Comparison of ENCODE assay signal across 30 mouse cellular contexts in genomic region chr8:128493801-128494200, GRCm38 (mm10).
"Had no signal": no experiment of that assay in that cellular context is flagged by ENCODE, and none has a peak within 500 bp of the region (broad histone marks: within the 10 kb centered on the region; RNA-seq: fewer than 3 reads in every experiment).

No protein-coding gene starts in this region.

- H3K9ac ChIP-seq: limb, embryonic 12.5 days; limb, embryonic 13.5 days; limb, embryonic 15.5 days; liver, embryonic 12.5 days; liver, embryonic 13.5 days; liver, embryonic 14.5 days; liver, embryonic 15.5 days; liver, postnatal 0 days; lung, embryonic 14.5 days; lung, embryonic 15.5 days; midbrain, embryonic 12.5 days; midbrain, embryonic 15.5 days; neural tube, embryonic 12.5 days had no signal

- ATAC-seq: liver, embryonic 12.5 days; liver, postnatal 0 days; lung, postnatal 0 days; midbrain, embryonic 15.5 days; midbrain, embryonic 16.5 days had no signal

- H3K4me2 ChIP-seq: limb, embryonic 12.5 days; limb, embryonic 13.5 days; limb, embryonic 15.5 days; liver, embryonic 11.5 days; liver, embryonic 12.5 days; liver, embryonic 13.5 days; liver, embryonic 15.5 days; lung, embryonic 14.5 days; lung, embryonic 15.5 days; midbrain, embryonic 12.5 days; midbrain, embryonic 15.5 days; neural tube, embryonic 12.5 days had no signal

- DNase-seq: left cerebral cortex, postnatal 4 days; liver; liver, embryonic 13.5 days; liver, postnatal 0 days; lung, adult 18-20 months; lung, adult 2 months; lung, embryonic 14.5 days; lung, postnatal 10 days; lung, postnatal 14 days; lung, postnatal 36 days; lung, postnatal 4 days; midbrain, embryonic 14.5 days had no signal

- H3K36me3 ChIP-seq: limb, embryonic 15.5 days; liver, embryonic 13.5 days; liver, embryonic 15.5 days; midbrain, embryonic 10.5 days; midbrain, embryonic 12.5 days had no signal

- H3K27ac ChIP-seq: limb, embryonic 10.5 days; limb, embryonic 12.5 days; limb, embryonic 13.5 days; limb, embryonic 15.5 days; liver, embryonic 12.5 days; liver, embryonic 13.5 days; liver, embryonic 14.5 days; liver, embryonic 15.5 days; lung, embryonic 15.5 days; macrophage; midbrain, embryonic 10.5 days; midbrain, embryonic 12.5 days; midbrain, embryonic 15.5 days; neural tube, embryonic 12.5 days had no signal

- H3K9me3 ChIP-seq: limb, embryonic 10.5 days; limb, embryonic 12.5 days; limb, embryonic 13.5 days; limb, embryonic 15.5 days; liver, embryonic 12.5 days; liver, embryonic 13.5 days; liver, embryonic 15.5 days; lung, embryonic 15.5 days; megakaryocyte, embryonic 14.5 days; midbrain, embryonic 10.5 days; midbrain, embryonic 12.5 days; midbrain, embryonic 15.5 days; neural tube, embryonic 12.5 days had no signal

- H3K4me3 ChIP-seq: limb, embryonic 10.5 days; limb, embryonic 12.5 days; limb, embryonic 13.5 days; limb, embryonic 15.5 days; liver, embryonic 12.5 days; liver, embryonic 13.5 days; liver, embryonic 15.5 days; lung, embryonic 15.5 days; megakaryocyte, embryonic 14.5 days; midbrain, embryonic 10.5 days; midbrain, embryonic 12.5 days; midbrain, embryonic 15.5 days; myocyte; neural tube, embryonic 12.5 days had no signal

- H3K4me1 ChIP-seq: limb, embryonic 15.5 days; megakaryocyte, embryonic 14.5 days; midbrain, embryonic 12.5 days; midbrain, embryonic 15.5 days had no signal

- H3K27me3 ChIP-seq: limb, embryonic 12.5 days; limb, embryonic 15.5 days; liver, embryonic 12.5 days; liver, embryonic 13.5 days; liver, embryonic 15.5 days; lung, embryonic 15.5 days; midbrain, embryonic 15.5 days; neural tube, embryonic 12.5 days had no signal
